Mouse (Mus musculus): ENCODE measurements around the gene S100pbp. TPM values are rescaled to one million over a fixed set of nuclear protein-coding genes. Genes with fewer than 3 reads are reported as not detected.

S100pbp gene
- polyA plus RNA-seq (2014; fragmentation: Nextera tagmentation; extraction: Ambion mirVana): 30.5 and 32.3 TPM in 2 replicates

GRCm38 (mm10) chr4:129189542-129190519, at the start of gene S100pbp, which contains the start of gene Yars:
TSS of gene S100pbp (minus strand) at chr4:129189727.
TSS of gene Yars (plus strand) at chr4:129189760.
- Histone ChIP-seq H3K4me3 (ENCODE audit: low read depth, low read length) (peak within 1 kb of the TSS; percentile 94), H3K9me3 (ENCODE audit: control insufficient read depth, low read length) (no peaks in the 10 kb centered on the region), H3K4me1 (ENCODE audit: control insufficient read depth, insufficient read depth, low read length) (peaks cover 12% of the 10 kb centered on the region), H3K36me3 (ENCODE audit: control insufficient read depth, insufficient read depth, low read length) (no peaks in the 10 kb centered on the region), H3K4me2 (ENCODE audit: low read depth, severe bottlenecking) (peak within 1 kb of the TSS; percentile 77), H3K9ac (ENCODE audit: low read length) (peak within 1 kb of the TSS; percentile 88), H3K27me3 (ENCODE audit: control insufficient read depth, insufficient read depth, low read length) (no peaks in the 10 kb centered on the region), H3K27ac (replicated peaks; ENCODE audit: low read depth, low read length) (peak within 1 kb of the TSS; percentile 91)
- WGBS: under 1% methylated on average over 57 of the region's 58 CpGs
- DNase-seq (ENCODE audit: low spot score) (peak; percentile 99), ATAC-seq (ENCODE audit: insufficient number of reproducible peaks, low FRiP score, low TSS enrichment, low read depth) (peak; percentile 91)

DNA sequence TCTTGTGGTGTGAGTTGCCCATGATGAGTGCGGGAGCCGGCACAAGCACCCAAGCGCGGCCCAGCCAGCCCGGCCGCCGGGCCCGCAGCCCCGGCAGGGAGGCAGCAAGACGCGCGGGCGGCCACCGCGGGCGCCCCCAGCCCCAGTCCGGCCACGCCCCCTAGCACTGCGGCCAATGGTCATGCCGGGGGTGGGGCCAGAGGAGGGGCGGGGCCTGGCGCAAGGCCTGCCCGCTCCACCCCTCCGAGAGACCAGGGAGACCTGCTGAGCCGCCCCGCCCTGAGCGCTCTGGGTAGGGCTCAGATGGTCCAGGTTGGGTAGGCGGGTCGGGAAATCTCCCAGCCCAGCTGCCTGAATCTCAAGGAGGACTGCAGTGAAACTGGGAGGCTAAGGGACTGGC, 49.5 kb upstream of the S100pbp start:
- peak overlapping the region; percentile 70 for H3K9ac ChIP-seq (ENCODE audit: low read length)
- H3K4me2 ChIP-seq (ENCODE audit: low read depth, severe bottlenecking): peak overlapping the region; percentile 97
- H3K4me1 ChIP-seq (ENCODE audit: control insufficient read depth, insufficient read depth, low read length): peaks cover 7% of the 10 kb centered on the region; the same call in 1 of the 2 replicates
- DNase-seq (ENCODE audit: low spot score) (peak; percentile 91), ATAC-seq (ENCODE audit: insufficient number of reproducible peaks, low FRiP score, low TSS enrichment, low read depth) (peak; percentile 85)
- no peaks in the 10 kb centered on the region for H3K36me3 ChIP-seq (ENCODE audit: control insufficient read depth, insufficient read depth, low read length)
- H3K27ac ChIP-seq (replicated peaks; ENCODE audit: low read depth, low read length): no peak overlapping the region
- H3K9me3 ChIP-seq (ENCODE audit: control insufficient read depth, low read length): no peaks in the 10 kb centered on the region
- peak overlapping the region; percentile 82 for H3K4me3 ChIP-seq (ENCODE audit: low read depth, low read length)
- H3K27me3 ChIP-seq (ENCODE audit: control insufficient read depth, insufficient read depth, low read length): no peaks in the 10 kb centered on the region
- WGBS: 0% methylated on average over 12 of the region's 29 CpGs

GRCm38 (mm10) chr4:129238579-129239016, 49.1 kb upstream of the S100pbp start:
- peaks cover 7% of the 10 kb centered on the region; the same call in 1 of the 2 replicates for H3K4me1 ChIP-seq (ENCODE audit: control insufficient read depth, insufficient read depth, low read length)
- no peak for DNase-seq (ENCODE audit: low spot score)

GRCm38 (mm10) chr4:129237843-129238441, 48.4 kb upstream of the S100pbp start:
- DNase-seq (ENCODE audit: low spot score) (peak; percentile 65), ATAC-seq (ENCODE audit: insufficient number of reproducible peaks, low FRiP score, low TSS enrichment, low read depth) (no peak)
- no peaks in the 10 kb centered on the region for H3K27me3 ChIP-seq (ENCODE audit: control insufficient read depth, insufficient read depth, low read length)
- H3K9me3 ChIP-seq (ENCODE audit: control insufficient read depth, low read length): no peaks in the 10 kb centered on the region
- peak overlapping the region; percentile 70; the same call in 1 of the 2 replicates for H3K9ac ChIP-seq (ENCODE audit: low read length)
- peak overlapping the region; percentile 97 for H3K4me2 ChIP-seq (ENCODE audit: low read depth, severe bottlenecking)
- H3K4me1 ChIP-seq (ENCODE audit: control insufficient read depth, insufficient read depth, low read length): peaks cover 7% of the 10 kb centered on the region; the same call in 1 of the 2 replicates
- H3K27ac ChIP-seq (replicated peaks; ENCODE audit: low read depth, low read length): no peak overlapping the region
- no peaks in the 10 kb centered on the region for H3K36me3 ChIP-seq (ENCODE audit: control insufficient read depth, insufficient read depth, low read length)
- H3K4me3 ChIP-seq (ENCODE audit: low read depth, low read length): peak overlapping the region; percentile 82
- 8% methylated on average over 21 of the region's 21 CpGs for WGBS

More at GRCm38 (mm10) chr4:129238579-129239016, 49.1 kb upstream of the S100pbp start:
- H3K9me3 ChIP-seq (ENCODE audit: control insufficient read depth, low read length): no peaks in the 10 kb centered on the region
- H3K4me3 ChIP-seq (ENCODE audit: low read depth, low read length): peak overlapping the region; percentile 82
- under 1% methylated on average over 23 of the region's 23 CpGs for WGBS
- ATAC-seq (ENCODE audit: insufficient number of reproducible peaks, low FRiP score, low TSS enrichment, low read depth): peak; percentile 67
- H3K27me3 ChIP-seq (ENCODE audit: control insufficient read depth, insufficient read depth, low read length): no peaks in the 10 kb centered on the region
- no peak overlapping the region for H3K27ac ChIP-seq (replicated peaks; ENCODE audit: low read depth, low read length)
- H3K4me2 ChIP-seq (ENCODE audit: low read depth, severe bottlenecking): peak overlapping the region; percentile 97
- H3K36me3 ChIP-seq (ENCODE audit: control insufficient read depth, insufficient read depth, low read length): no peaks in the 10 kb centered on the region
- H3K9ac ChIP-seq (ENCODE audit: low read length): peak overlapping the region; percentile 70

DNA sequence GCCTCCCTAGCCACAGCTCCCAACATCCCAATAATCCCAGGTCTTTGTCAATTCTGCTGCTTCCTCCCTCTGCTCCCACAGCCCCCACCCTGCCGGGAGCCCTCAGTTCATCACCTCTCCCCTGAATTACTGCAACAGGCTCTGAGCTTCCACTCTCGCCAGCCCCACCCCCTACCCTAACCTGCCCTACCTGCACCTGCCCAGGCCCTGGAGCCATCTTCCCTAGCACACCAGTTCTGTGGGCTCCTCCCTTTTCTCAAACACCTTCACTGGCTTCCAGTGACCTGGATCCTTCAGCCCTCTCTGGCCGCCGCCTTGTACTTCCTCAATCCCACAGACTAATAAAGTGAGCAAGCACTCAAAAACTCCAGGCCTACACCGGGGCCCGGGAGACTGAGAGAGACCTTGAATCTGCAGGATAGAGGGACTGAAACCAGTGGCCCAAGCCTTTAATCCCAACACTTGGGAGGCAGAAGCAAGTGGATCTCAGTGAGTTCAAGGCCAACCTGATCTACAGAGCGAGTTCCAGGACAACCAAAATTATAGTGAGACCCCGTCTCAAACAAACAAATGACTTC, 46.8 kb upstream of the S100pbp start:
- H3K4me3 ChIP-seq (ENCODE audit: low read depth, low read length): no peak overlapping the region
- ATAC-seq (ENCODE audit: insufficient number of reproducible peaks, low FRiP score, low TSS enrichment, low read depth) (no peak), DNase-seq (ENCODE audit: low spot score) (no peak)
- no peaks in the 10 kb centered on the region for H3K36me3 ChIP-seq (ENCODE audit: control insufficient read depth, insufficient read depth, low read length)
- H3K4me1 ChIP-seq (ENCODE audit: control insufficient read depth, insufficient read depth, low read length): 0 out of 2 replicates have a peak, but pooled peaks cover 3% of the 10 kb centered on the region
- H3K9me3 ChIP-seq (ENCODE audit: control insufficient read depth, low read length): no peaks in the 10 kb centered on the region
- no peak overlapping the region for H3K9ac ChIP-seq (ENCODE audit: low read length)
- H3K27me3 ChIP-seq (ENCODE audit: control insufficient read depth, insufficient read depth, low read length): no peaks in the 10 kb centered on the region
- H3K27ac ChIP-seq (replicated peaks; ENCODE audit: low read depth, low read length): no peak overlapping the region
- H3K4me2 ChIP-seq (ENCODE audit: low read depth, severe bottlenecking): no peak overlapping the region
- WGBS: 79% methylated on average over 8 of the region's 8 CpGs

DNA sequence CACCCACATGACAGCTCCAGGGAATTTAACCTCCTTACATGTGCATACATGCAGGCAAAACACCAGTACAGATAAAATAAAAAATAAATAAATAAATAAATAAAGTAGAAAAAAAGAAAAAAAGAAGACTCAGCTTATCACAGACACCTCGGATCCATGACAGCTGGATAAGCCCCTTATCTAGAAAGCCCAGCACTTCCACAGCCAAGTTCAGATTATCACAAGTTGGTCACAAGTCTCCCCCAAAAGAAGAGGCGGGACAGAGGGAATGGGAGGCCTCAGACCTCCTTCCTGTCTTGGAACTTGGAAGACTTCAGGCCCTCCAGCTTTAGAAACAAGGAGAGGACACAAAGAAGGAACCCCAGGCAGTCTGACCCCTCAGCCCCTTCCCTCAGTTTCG, 45.6 kb upstream of the S100pbp start:
- DNase-seq (ENCODE audit: low spot score) (no peak), ATAC-seq (ENCODE audit: insufficient number of reproducible peaks, low FRiP score, low TSS enrichment, low read depth) (no peak)
- Histone ChIP-seq H3K27ac (replicated peaks; ENCODE audit: low read depth, low read length) (no peak overlapping the region), H3K36me3 (ENCODE audit: control insufficient read depth, insufficient read depth, low read length) (no peaks in the 10 kb centered on the region), H3K9ac (ENCODE audit: low read length) (no peak overlapping the region), H3K4me1 (ENCODE audit: control insufficient read depth, insufficient read depth, low read length) (0 out of 2 replicates have a peak, but pooled peaks cover 3% of the 10 kb centered on the region), H3K27me3 (ENCODE audit: control insufficient read depth, insufficient read depth, low read length) (no peaks in the 10 kb centered on the region), H3K4me2 (ENCODE audit: low read depth, severe bottlenecking) (no peak overlapping the region), H3K9me3 (ENCODE audit: control insufficient read depth, low read length) (no peaks in the 10 kb centered on the region), H3K4me3 (ENCODE audit: low read depth, low read length) (no peak overlapping the region)
- 82% methylated on average over 3 of the region's 3 CpGs for WGBS

DNA sequence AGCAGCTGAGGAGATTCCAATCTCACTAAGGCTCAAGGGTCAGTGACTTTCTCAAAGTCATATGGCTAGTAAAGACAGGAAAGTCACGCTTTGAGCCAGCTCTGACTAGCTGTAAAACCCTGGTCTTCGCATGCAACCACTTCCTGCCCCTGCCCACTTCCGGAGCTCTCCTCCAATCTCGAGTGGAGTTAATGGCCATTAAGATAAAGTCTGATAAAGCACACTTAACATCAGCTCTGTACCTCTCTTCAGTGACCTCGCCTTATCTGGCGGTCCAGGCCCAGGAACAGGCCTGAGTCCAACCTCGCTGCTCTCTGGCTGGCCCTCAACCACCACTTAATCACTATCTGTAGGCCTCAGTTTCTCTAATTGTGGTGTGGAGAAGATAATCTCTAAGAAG, 45.0 kb upstream of the S100pbp start:
- H3K4me1 ChIP-seq (ENCODE audit: control insufficient read depth, insufficient read depth, low read length): 0 out of 2 replicates have a peak, but pooled peaks cover 3% of the 10 kb centered on the region
- WGBS: 47% methylated on average over 7 of the region's 7 CpGs

More for the DNA sequence above, 45.0 kb upstream of the S100pbp start:
- ATAC-seq (ENCODE audit: insufficient number of reproducible peaks, low FRiP score, low TSS enrichment, low read depth): no peak
- no peak overlapping the region for H3K4me2 ChIP-seq (ENCODE audit: low read depth, severe bottlenecking)
- no peak for DNase-seq (ENCODE audit: low spot score)
- no peak overlapping the region for H3K9ac ChIP-seq (ENCODE audit: low read length)
- no peaks in the 10 kb centered on the region for H3K9me3 ChIP-seq (ENCODE audit: control insufficient read depth, low read length)
- H3K36me3 ChIP-seq (ENCODE audit: control insufficient read depth, insufficient read depth, low read length): no peaks in the 10 kb centered on the region
- no peak overlapping the region for H3K4me3 ChIP-seq (ENCODE audit: low read depth, low read length)
- no peak overlapping the region for H3K27ac ChIP-seq (replicated peaks; ENCODE audit: low read depth, low read length)
- no peaks in the 10 kb centered on the region for H3K27me3 ChIP-seq (ENCODE audit: control insufficient read depth, insufficient read depth, low read length)

Measured in limb, embryonic 11.5 days (tissue).